Mouse (Mus musculus): Measurements from ENCODE around the gene Hltf.
"Not testable (repeated sequence)": the region's sequence is repeated elsewhere in the genome, so short reads cannot be mapped to it uniquely, and the experiment has no call there.

Gene Hltf

GRCm38 (mm10) chr3:20057306-20058196 is at the start of gene Hltf:
TSS of gene Hltf (plus strand) at chr3:20057811.
- peak; percentile 93 for DNase-seq

GRCm38 (mm10) chr3:20010464-20010863 is 47.1 kb upstream of the Hltf start:
- no peak for DNase-seq

- not testable (repeated sequence) for DNase-seq
Measured at GRCm38 (mm10) chr3:20010905-20011304, 46.7 kb upstream of the Hltf start.

- no peak for DNase-seq
Measured at GRCm38 (mm10) chr3:20014454-20014853, 43.2 kb upstream of the Hltf start.

- no peak for DNase-seq
Measured at GRCm38 (mm10) chr3:20018076-20018475, 39.5 kb upstream of the Hltf start.

GRCm38 (mm10) chr3:20023832-20024231 is 33.8 kb upstream of the Hltf start:
- DNase-seq: no peak

- no peak for DNase-seq
Measured at GRCm38 (mm10) chr3:20026481-20026880, 31.1 kb upstream of the Hltf start.

GRCm38 (mm10) chr3:20026996-20027689 is 30.5 kb upstream of the Hltf start:
- DNase-seq: no peak

GRCm38 (mm10) chr3:20027788-20028187 is 29.8 kb upstream of the Hltf start:
- DNase-seq: no peak

- DNase-seq: no peak
Measured at GRCm38 (mm10) chr3:20028640-20029039, 29.0 kb upstream of the Hltf start.

- no peak for DNase-seq
Measured at GRCm38 (mm10) chr3:20030807-20031206, 26.8 kb upstream of the Hltf start.

- DNase-seq: no peak
Measured at GRCm38 (mm10) chr3:20033761-20034718, 23.6 kb upstream of the Hltf start.

- peak; percentile 90 for DNase-seq
Measured at GRCm38 (mm10) chr3:20034719-20035404, 22.7 kb upstream of the Hltf start, which contains the start of gene Hps3. TSS of gene Hps3 (minus strand) at chr3:20035315.

GRCm38 (mm10) chr3:20036069-20036468 is 21.5 kb upstream of the Hltf start:
- no peak for DNase-seq

GRCm38 (mm10) chr3:20041461-20041860 is 16.1 kb upstream of the Hltf start:
- not testable (repeated sequence) for DNase-seq

- DNase-seq: not testable (repeated sequence)
Measured at GRCm38 (mm10) chr3:20044736-20045135, 12.9 kb upstream of the Hltf start.

GRCm38 (mm10) chr3:20058197-20058541 is 558 bp downstream of the Hltf start:
- DNase-seq: no peak

- DNase-seq: no peak
Measured at GRCm38 (mm10) chr3:20076145-20077053, 18.8 kb downstream of the Hltf start.

- no peak for DNase-seq
Measured at GRCm38 (mm10) chr3:20082161-20082560, 24.6 kb downstream of the Hltf start.

- DNase-seq: no peak
Measured at GRCm38 (mm10) chr3:20103830-20104229, 46.2 kb downstream of the Hltf start.

- no peak for DNase-seq
Measured at GRCm38 (mm10) chr3:20104318-20104717, 46.7 kb downstream of the Hltf start.

All from liver (tissue).